ENCODE assay signal across 9 mouse cellular contexts in genomic region chr9:116847241-116848135, GRCm38 (mm10).
A peak's percentile ranks its signal among the peaks of the same experiment; 100 is the strongest.
DNase-seq lines count a peak whose midpoint lies in the region; ATAC-seq lines count a peak whose summit lies in the region.
"Had no signal": no experiment of that assay in that cellular context is flagged by ENCODE, and none has a peak within 500 bp of the region (broad histone marks: within the 10 kb centered on the region; RNA-seq: fewer than 3 reads in every experiment).

No protein-coding gene starts in this region.

- 84% methylated on average over 7 of the region's 7 CpGs for WGBS in forebrain, embryonic 16.5 days
- WGBS in hindbrain, embryonic 12.5 days, result 82% methylated on average over 7 of the region's 7 CpGs

- no peaks in the 10 kb centered on the region for H3K36me3 ChIP-seq in forebrain, embryonic 16.5 days (ENCODE audit: control insufficient read depth, insufficient read depth)
- no peaks in the 10 kb centered on the region for H3K36me3 ChIP-seq in hindbrain, embryonic 12.5 days
- H3K36me3 ChIP-seq: hindbrain, embryonic 15.5 days had no signal

- H3K27ac ChIP-seq in forebrain, embryonic 16.5 days (ENCODE audit: low read length), result no peak overlapping the region
- H3K27ac ChIP-seq in hindbrain, embryonic 12.5 days, result no peak overlapping the region
- H3K27ac ChIP-seq: hindbrain, embryonic 15.5 days had no signal

- no peaks in the 10 kb centered on the region for H3K9me3 ChIP-seq in forebrain, embryonic 16.5 days (ENCODE audit: control insufficient read depth, low read length)
- H3K9me3 ChIP-seq in hindbrain, embryonic 12.5 days (replicated peaks), result no peaks in the 10 kb centered on the region
- H3K9me3 ChIP-seq: hindbrain, embryonic 15.5 days had no signal

- no peaks in the 10 kb centered on the region for H3K4me1 ChIP-seq in forebrain, embryonic 16.5 days (replicated peaks; ENCODE audit: control insufficient read depth, insufficient read depth, low read length)
- H3K4me1 ChIP-seq in hindbrain, embryonic 12.5 days, result no peaks in the 10 kb centered on the region
- H3K4me1 ChIP-seq: hindbrain, embryonic 15.5 days had no signal

- no peak for ATAC-seq in forebrain, embryonic 16.5 days
- ATAC-seq in megakaryocyte-erythroid progenitor cell, adult 5-6 weeks (replicated peaks; ENCODE audit: low FRiP score, low TSS enrichment, poor library complexity, severe bottlenecking), result no peak
- ATAC-seq in hindbrain, embryonic 12.5 days (ENCODE audit: low FRiP score), result no peak

- no peak overlapping the region for H3K4me3 ChIP-seq in forebrain, embryonic 16.5 days (replicated peaks; ENCODE audit: low read length)
- no peak overlapping the region for H3K4me3 ChIP-seq in hindbrain, embryonic 12.5 days
- H3K4me3 ChIP-seq: hindbrain, embryonic 15.5 days had no signal

- peak; percentile 43 for DNase-seq in adrenal gland, postnatal 10 days
- peak; percentile 39 for DNase-seq in forelimb bud, embryonic 11.5 days (ENCODE audit: low read depth, low spot score)
- DNase-seq in kidney, adult 18-20 months, result peak; percentile 57
- DNase-seq in lung, postnatal 36 days, result peak; percentile 87
- DNase-seq in frontal cortex, adult 2 months (ENCODE audit: extremely low spot score in 1 of 2, low spot score in 1 of 2), result no peak

- H3K9ac ChIP-seq in forebrain, embryonic 16.5 days (replicated peaks; ENCODE audit: low read depth, low read length), result no peak overlapping the region
- no peak overlapping the region for H3K9ac ChIP-seq in hindbrain, embryonic 12.5 days
- H3K9ac ChIP-seq: hindbrain, embryonic 15.5 days had no signal

- no peaks in the 10 kb centered on the region for H3K27me3 ChIP-seq in forebrain, embryonic 16.5 days (replicated peaks; ENCODE audit: control insufficient read depth, insufficient read depth, low read length)
- H3K27me3 ChIP-seq in hindbrain, embryonic 12.5 days, result no peaks in the 10 kb centered on the region
- H3K27me3 ChIP-seq: hindbrain, embryonic 15.5 days had no signal

- no peak overlapping the region for H3K4me2 ChIP-seq in forebrain, embryonic 16.5 days (ENCODE audit: low read length)
- H3K4me2 ChIP-seq in hindbrain, embryonic 12.5 days (replicated peaks), result no peak overlapping the region
- H3K4me2 ChIP-seq: hindbrain, embryonic 15.5 days had no signal

Comparison
In these comparisons a context has a peak if more than half of its experiments do, and no peak if none do; other contexts are left out.
1. DNase-seq: peak in adrenal gland, postnatal 10 days (single experiment), forelimb bud, embryonic 11.5 days (single experiment), kidney, adult 18-20 months (single experiment) and lung, postnatal 36 days (single experiment); none in frontal cortex, adult 2 months (0 of 2).